Mouse (Mus musculus): ENCODE measurements around the gene Galnt6. TPM values are rescaled to one million over a fixed set of nuclear protein-coding genes. Genes with fewer than 3 reads are reported as not detected.

Galnt6 gene
- polyA plus RNA-seq, 1 experiment from 2014 or later: 0.14 TPM

- Histone ChIP-seq H3K27me3 (ENCODE audit: control insufficient read depth, insufficient read depth, low read length) (no peaks in the 10 kb centered on the region), H3K9ac (replicated peaks; ENCODE audit: low read length) (no peak overlapping the region), H3K4me2 (ENCODE audit: low read length) (no peak overlapping the region), H3K4me3 (replicated peaks; ENCODE audit: low read depth, low read length) (no peak overlapping the region), H3K9me3 (ENCODE audit: control insufficient read depth, low read length) (no peaks in the 10 kb centered on the region), H3K4me1 (ENCODE audit: control insufficient read depth, insufficient read depth, low read length) (no peaks in the 10 kb centered on the region), H3K36me3 (ENCODE audit: control insufficient read depth, insufficient read depth, low read length) (no peaks in the 10 kb centered on the region), H3K27ac (replicated peaks; ENCODE audit: low read depth, low read length) (no peak overlapping the region)
- ATAC-seq (ENCODE audit: low FRiP score, low TSS enrichment): no peak
- DNase-seq: no peak
- WGBS: 82% methylated on average over 9 of the region's 9 CpGs
These were observed 68.9 kb downstream of the Galnt6 start for GRCm38 (mm10) chr15:100660306-100660705.

GRCm38 (mm10) chr15:100655201-100655600, 74.0 kb downstream of the Galnt6 start:
- Histone ChIP-seq H3K9me3 (ENCODE audit: control insufficient read depth, low read length) (no peaks in the 10 kb centered on the region), H3K4me1 (ENCODE audit: control insufficient read depth, insufficient read depth, low read length) (no peaks in the 10 kb centered on the region), H3K36me3 (ENCODE audit: control insufficient read depth, insufficient read depth, low read length) (no peaks in the 10 kb centered on the region), H3K9ac (replicated peaks; ENCODE audit: low read length) (no peak overlapping the region), H3K4me3 (replicated peaks; ENCODE audit: low read depth, low read length) (no peak overlapping the region), H3K27me3 (ENCODE audit: control insufficient read depth, insufficient read depth, low read length) (no peaks in the 10 kb centered on the region), H3K27ac (replicated peaks; ENCODE audit: low read depth, low read length) (no peak overlapping the region), H3K4me2 (ENCODE audit: low read length) (no peak overlapping the region)
- WGBS: 84% methylated on average over 5 of the region's 5 CpGs
- DNase-seq (no peak), ATAC-seq (ENCODE audit: low FRiP score, low TSS enrichment) (no peak)

- no peak overlapping the region for H3K9ac ChIP-seq (replicated peaks; ENCODE audit: low read length)
- no peak overlapping the region for H3K4me3 ChIP-seq (replicated peaks; ENCODE audit: low read depth, low read length)
- H3K9me3 ChIP-seq (ENCODE audit: control insufficient read depth, low read length): no peaks in the 10 kb centered on the region
- ATAC-seq (ENCODE audit: low FRiP score, low TSS enrichment) (no peak), DNase-seq (no peak)
- H3K4me1 ChIP-seq (ENCODE audit: control insufficient read depth, insufficient read depth, low read length): no peaks in the 10 kb centered on the region
- WGBS: 91% methylated on average over 1 of the region's 1 CpGs
- H3K27ac ChIP-seq (replicated peaks; ENCODE audit: low read depth, low read length): no peak overlapping the region
- H3K4me2 ChIP-seq (ENCODE audit: low read length): no peak overlapping the region
- no peaks in the 10 kb centered on the region for H3K27me3 ChIP-seq (ENCODE audit: control insufficient read depth, insufficient read depth, low read length)
- no peaks in the 10 kb centered on the region for H3K36me3 ChIP-seq (ENCODE audit: control insufficient read depth, insufficient read depth, low read length)
These were observed 74.9 kb downstream of the Galnt6 start for GRCm38 (mm10) chr15:100654271-100654670.

- ATAC-seq (ENCODE audit: low FRiP score, low TSS enrichment) (no peak), DNase-seq (no peak)
- 89% methylated on average over 9 of the region's 9 CpGs for WGBS
These were observed 77.6 kb downstream of the Galnt6 start for GRCm38 (mm10) chr15:100651610-100652009.

GRCm38 (mm10) chr15:100650111-100650510, 79.1 kb downstream of the Galnt6 start:
- Histone ChIP-seq H3K4me1 (ENCODE audit: control insufficient read depth, insufficient read depth, low read length) (no peaks in the 10 kb centered on the region), H3K9ac (replicated peaks; ENCODE audit: low read length) (no peak overlapping the region)
- WGBS: 86% methylated on average over 10 of the region's 10 CpGs

More at GRCm38 (mm10) chr15:100651610-100652009, 77.6 kb downstream of the Galnt6 start:
- Histone ChIP-seq H3K9ac (replicated peaks; ENCODE audit: low read length) (no peak overlapping the region), H3K4me1 (ENCODE audit: control insufficient read depth, insufficient read depth, low read length) (no peaks in the 10 kb centered on the region), H3K27me3 (ENCODE audit: control insufficient read depth, insufficient read depth, low read length) (no peaks in the 10 kb centered on the region), H3K4me3 (replicated peaks; ENCODE audit: low read depth, low read length) (no peak overlapping the region), H3K9me3 (ENCODE audit: control insufficient read depth, low read length) (no peaks in the 10 kb centered on the region), H3K4me2 (ENCODE audit: low read length) (no peak overlapping the region), H3K36me3 (ENCODE audit: control insufficient read depth, insufficient read depth, low read length) (no peaks in the 10 kb centered on the region), H3K27ac (replicated peaks; ENCODE audit: low read depth, low read length) (no peak overlapping the region)

GRCm38 (mm10) chr15:100646161-100646560, 83.0 kb downstream of the Galnt6 start:
- H3K4me1 ChIP-seq (ENCODE audit: control insufficient read depth, insufficient read depth, low read length): no peaks in the 10 kb centered on the region
- no peak overlapping the region for H3K27ac ChIP-seq (replicated peaks; ENCODE audit: low read depth, low read length)
- no peaks in the 10 kb centered on the region for H3K36me3 ChIP-seq (ENCODE audit: control insufficient read depth, insufficient read depth, low read length)
- H3K4me3 ChIP-seq (replicated peaks; ENCODE audit: low read depth, low read length): no peak overlapping the region
- ATAC-seq (ENCODE audit: low FRiP score, low TSS enrichment): no peak
- 87% methylated on average over 6 of the region's 6 CpGs for WGBS
- no peak for DNase-seq
- H3K9ac ChIP-seq (replicated peaks; ENCODE audit: low read length): no peak overlapping the region
- H3K27me3 ChIP-seq (ENCODE audit: control insufficient read depth, insufficient read depth, low read length): no peaks in the 10 kb centered on the region
- H3K9me3 ChIP-seq (ENCODE audit: control insufficient read depth, low read length): no peaks in the 10 kb centered on the region
- no peak overlapping the region for H3K4me2 ChIP-seq (ENCODE audit: low read length)

More at GRCm38 (mm10) chr15:100650111-100650510, 79.1 kb downstream of the Galnt6 start:
- no peak overlapping the region for H3K4me2 ChIP-seq (ENCODE audit: low read length)
- no peaks in the 10 kb centered on the region for H3K36me3 ChIP-seq (ENCODE audit: control insufficient read depth, insufficient read depth, low read length)
- no peak overlapping the region for H3K4me3 ChIP-seq (replicated peaks; ENCODE audit: low read depth, low read length)
- H3K27me3 ChIP-seq (ENCODE audit: control insufficient read depth, insufficient read depth, low read length): no peaks in the 10 kb centered on the region
- DNase-seq (no peak), ATAC-seq (ENCODE audit: low FRiP score, low TSS enrichment) (no peak)
- H3K27ac ChIP-seq (replicated peaks; ENCODE audit: low read depth, low read length): no peak overlapping the region
- no peaks in the 10 kb centered on the region for H3K9me3 ChIP-seq (ENCODE audit: control insufficient read depth, low read length)

- WGBS: 94% methylated on average over 7 of the region's 7 CpGs
- Histone ChIP-seq H3K9me3 (ENCODE audit: control insufficient read depth, low read length) (no peaks in the 10 kb centered on the region), H3K27ac (replicated peaks; ENCODE audit: low read depth, low read length) (no peak overlapping the region)
These were observed 86.7 kb downstream of the Galnt6 start for GRCm38 (mm10) chr15:100642451-100642850.

More at GRCm38 (mm10) chr15:100642451-100642850, 86.7 kb downstream of the Galnt6 start:
- Histone ChIP-seq H3K27me3 (ENCODE audit: control insufficient read depth, insufficient read depth, low read length) (peaks cover 13% of the 10 kb centered on the region), H3K4me1 (ENCODE audit: control insufficient read depth, insufficient read depth, low read length) (no peaks in the 10 kb centered on the region), H3K9ac (replicated peaks; ENCODE audit: low read length) (no peak overlapping the region), H3K4me2 (ENCODE audit: low read length) (no peak overlapping the region), H3K36me3 (ENCODE audit: control insufficient read depth, insufficient read depth, low read length) (no peaks in the 10 kb centered on the region), H3K4me3 (replicated peaks; ENCODE audit: low read depth, low read length) (no peak overlapping the region)
- DNase-seq: no peak
- ATAC-seq (ENCODE audit: low FRiP score, low TSS enrichment): no peak

Small RNA genes within 50 kb of the gene (microRNA-seq; reads per million reads assigned to microRNA genes)
- not detected for gene Mir6961

Other genes with a start within 250 kb of the Galnt6 start
- gene Csrnp2, start 233.9 kb downstream of the Galnt6 start, polyA plus RNA-seq (2014; fragmentation: Nextera tagmentation; extraction: Ambion mirVana): 51.9 and 53.5 TPM in 2 replicates
- 30.1 and 35.8 TPM in 2 replicates for gene Tfcp2, start 177.4 kb downstream of the Galnt6 start, polyA plus RNA-seq (2014; fragmentation: Nextera tagmentation; extraction: Ambion mirVana)
- 45.6 and 47.3 TPM in 2 replicates for gene Pou6f1, start 129.4 kb downstream of the Galnt6 start, polyA plus RNA-seq (2014; fragmentation: Nextera tagmentation; extraction: Ambion mirVana)
- gene Dazap2, start 114.0 kb downstream of the Galnt6 start, polyA plus RNA-seq (2014; fragmentation: Nextera tagmentation; extraction: Ambion mirVana): 139 and 171 TPM in 2 replicates
- 0.78 and 3.6 TPM in 2 replicates for gene Smagp, start 92.4 kb downstream of the Galnt6 start, polyA plus RNA-seq (2014; fragmentation: Nextera tagmentation; extraction: Ambion mirVana)
- gene Bin2, start 59.8 kb downstream of the Galnt6 start, polyA plus RNA-seq (2014; fragmentation: Nextera tagmentation; extraction: Ambion mirVana): 0.61 and 1.8 TPM in 2 replicates
- 0.74 TPM in 1 of 2 replicates, not detected in the other for gene Cela1, start 41.5 kb downstream of the Galnt6 start, polyA plus RNA-seq (2014; fragmentation: Nextera tagmentation; extraction: Ambion mirVana)
- 24.2 and 32.3 TPM in 2 replicates for gene Slc4a8, start 32.4 kb upstream of the Galnt6 start, polyA plus RNA-seq (2014; fragmentation: Nextera tagmentation; extraction: Ambion mirVana)
- 19.0 and 21.1 TPM in 2 replicates for gene Scn8a, start 140.5 kb upstream of the Galnt6 start, polyA plus RNA-seq (2014; fragmentation: Nextera tagmentation; extraction: Ambion mirVana)

Data from midbrain, embryonic 14.5 days (tissue).